Mouse (Mus musculus) brain, embryonic 14.5 days (tissue): ENCODE data around the gene Dyrk2. TPM values are rescaled to one million over a fixed set of nuclear protein-coding genes. Genes with fewer than 3 reads are reported as not detected.
A peak's percentile ranks its signal among the peaks of the same experiment; 100 is the strongest.

Experiments
- DNase-seq: peaks from one replicate; pipeline ENCODE4 v3.0.0-alpha.2; 2011; ENCODE audit warnings: low read depth
- CTCF ChIP-seq: fragments of 200-500 bp; IDR thresholded peaks from 2 replicates; pipeline ENCODE4 v1.5.1; 2012; ENCODE audit warnings: inconsistent platforms, mild to moderate bottlenecking, moderate library complexity, borderline replicate concordance; ENCODE audit not compliant: insufficient read depth, insufficient read length; ENCODE audit errors: extremely low read depth
- POLR2A ChIP-seq: fragments of 200-500 bp; IDR thresholded peaks from 2 replicates; pipeline ENCODE4 v1.6.1; 2012; ENCODE audit warnings: mild to moderate bottlenecking, inconsistent platforms, borderline replicate concordance; ENCODE audit not compliant: poor library complexity, insufficient read depth, insufficient read length, severe bottlenecking; ENCODE audit errors: extremely low read depth
- polyA plus RNA-seq: library from polyadenylated mRNA; depleted of rRNA; stranded (reverse); fragments of >200 nt; gene quantifications from 2 replicates; pipeline ENCODE4 v1.2.3, GENCODE M21; 2012

The Dyrk2 gene
- polyA plus RNA-seq, 1 experiment, result 31.8 TPM

- TF ChIP-seq CTCF (no peak), POLR2A (no peak)
- peak; percentile 68 for DNase-seq
These were observed 2.0 kb downstream of the Dyrk2 start for GRCm38 (mm10) chr10:118867896-118868600.

- 0 out of 2 replicates have a peak, but pooled peaks have one; percentile 1 for TF ChIP-seq CTCF
- TF ChIP-seq POLR2A, result no peak
- peak; percentile 44 for DNase-seq
These were observed 2.6 kb downstream of the Dyrk2 start for GRCm38 (mm10) chr10:118867304-118867895.

- no peak for TF ChIP-seq CTCF
- TF ChIP-seq POLR2A, result no peak
These were observed 5.0 kb downstream of the Dyrk2 start for GRCm38 (mm10) chr10:118864976-118865375.

GRCm38 (mm10) chr10:118863611-118864010 lies 6.4 kb downstream of the Dyrk2 start:
- no peak for DNase-seq
- no peak for TF ChIP-seq POLR2A
- TF ChIP-seq CTCF, result no peak

More at GRCm38 (mm10) chr10:118864976-118865375, 5.0 kb downstream of the Dyrk2 start:
- DNase-seq, result no peak

- no peak for TF ChIP-seq POLR2A
- TF ChIP-seq CTCF, result no peak
- no peak for DNase-seq
These were observed 7.8 kb downstream of the Dyrk2 start for GRCm38 (mm10) chr10:118862233-118862632.

GRCm38 (mm10) chr10:118861234-118862025 lies 8.6 kb downstream of the Dyrk2 start:
- TF ChIP-seq POLR2A (no peak), CTCF (no peak)
- DNase-seq, result no peak

- TF ChIP-seq POLR2A (no peak), CTCF (no peak)
- DNase-seq, result no peak
These were observed 10.4 kb downstream of the Dyrk2 start for GRCm38 (mm10) chr10:118859655-118860054.

- no peak for DNase-seq
- TF ChIP-seq CTCF, result no peak
- no peak for TF ChIP-seq POLR2A
These were observed 15.4 kb downstream of the Dyrk2 start for GRCm38 (mm10) chr10:118854641-118855040.

- no peak for DNase-seq
- TF ChIP-seq POLR2A (no peak), CTCF (no peak)
These were observed 17.5 kb downstream of the Dyrk2 start for GRCm38 (mm10) chr10:118852554-118852953.

GRCm38 (mm10) chr10:118848501-118848900 lies 21.5 kb downstream of the Dyrk2 start:
- DNase-seq, result no peak
- no peak for TF ChIP-seq CTCF
- no peak for TF ChIP-seq POLR2A

- DNase-seq, result no peak
- TF ChIP-seq POLR2A (no peak), CTCF (no peak)
These were observed 22.9 kb downstream of the Dyrk2 start for GRCm38 (mm10) chr10:118846991-118847545.
